In the genomic region with DNA sequence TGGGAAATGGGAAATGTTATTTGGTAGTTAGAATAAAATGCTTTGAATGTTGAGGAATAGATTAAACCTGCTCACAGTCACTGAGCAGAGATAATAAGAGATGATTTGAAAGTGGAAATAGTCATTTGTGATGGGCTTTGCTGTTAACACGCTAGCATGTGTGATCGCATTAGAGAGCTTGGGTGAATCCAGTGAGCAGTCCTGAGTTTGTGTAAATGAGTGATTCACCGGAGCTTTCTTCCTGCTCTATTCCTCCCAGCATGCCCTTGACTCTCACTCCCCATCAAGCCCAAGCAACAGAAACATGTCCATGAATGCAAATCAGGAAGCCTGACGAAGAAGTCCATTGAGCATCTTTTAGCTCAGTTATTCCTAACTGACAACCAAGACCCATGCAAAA, we compare ENCODE assay signal across 23 mouse cellular contexts.
DNase-seq lines count a peak whose midpoint lies in the region; ATAC-seq and TF ChIP-seq lines count a peak whose summit lies in the region.
"Had no signal": no experiment of that assay in that cellular context is flagged by ENCODE, and none has a peak within 500 bp of the region (broad histone marks: within the 10 kb centered on the region; RNA-seq: fewer than 3 reads in every experiment).

No protein-coding gene starts in this region.

- no peak overlapping the region for H3K4me3 ChIP-seq in forebrain, embryonic 12.5 days (replicated peaks)
- H3K4me3 ChIP-seq in forebrain, embryonic 15.5 days: no peak overlapping the region
- no peak overlapping the region for H3K4me3 ChIP-seq in midbrain, embryonic 14.5 days (replicated peaks; ENCODE audit: low read depth, low read length)
- H3K4me3 ChIP-seq in midbrain, postnatal 0 days (ENCODE audit: low read depth, low read length): no peak overlapping the region
- H3K4me3 ChIP-seq: embryonic facial prominence, embryonic 10.5 days; embryonic facial prominence, embryonic 12.5 days had no signal

- H3K27me3 ChIP-seq in forebrain, embryonic 12.5 days: no peaks in the 10 kb centered on the region
- H3K27me3 ChIP-seq in forebrain, embryonic 15.5 days: no peaks in the 10 kb centered on the region
- H3K27me3 ChIP-seq in midbrain, embryonic 14.5 days (ENCODE audit: control insufficient read depth, insufficient read depth, low read length): no peaks in the 10 kb centered on the region
- no peaks in the 10 kb centered on the region for H3K27me3 ChIP-seq in midbrain, postnatal 0 days (ENCODE audit: insufficient read depth, low read length)
- H3K27me3 ChIP-seq: CH12.LX; embryonic facial prominence, embryonic 12.5 days had no signal

- H3K4me1 ChIP-seq in forebrain, embryonic 12.5 days: no peaks in the 10 kb centered on the region
- no peaks in the 10 kb centered on the region for H3K4me1 ChIP-seq in forebrain, embryonic 15.5 days
- H3K4me1 ChIP-seq in midbrain, embryonic 14.5 days (ENCODE audit: control insufficient read depth, insufficient read depth, low read length): no peaks in the 10 kb centered on the region
- H3K4me1 ChIP-seq in midbrain, postnatal 0 days (ENCODE audit: insufficient read depth, low read length): no peaks in the 10 kb centered on the region
- H3K4me1 ChIP-seq: embryonic facial prominence, embryonic 10.5 days; embryonic facial prominence, embryonic 12.5 days had no signal

- 0 out of 2 replicates have a peak, but pooled peaks have one; percentile 44 for ATAC-seq in forebrain, embryonic 12.5 days (ENCODE audit: low FRiP score)
- ATAC-seq in forebrain, embryonic 15.5 days (replicated peaks): no peak
- no peak for ATAC-seq in midbrain, embryonic 14.5 days (ENCODE audit: low FRiP score, low TSS enrichment)
- no peak for ATAC-seq in midbrain, postnatal 0 days (ENCODE audit: low FRiP score)
- ATAC-seq: CD4-positive, CD25-positive, alpha-beta regulatory T cell, adult 4 months; forebrain, embryonic 14.5 days; forebrain, postnatal 0 days had no signal

- H3K9me3 ChIP-seq in forebrain, embryonic 12.5 days: no peaks in the 10 kb centered on the region
- no peaks in the 10 kb centered on the region for H3K9me3 ChIP-seq in forebrain, embryonic 15.5 days
- H3K9me3 ChIP-seq in midbrain, embryonic 14.5 days (ENCODE audit: control insufficient read depth, low read length): no peaks in the 10 kb centered on the region
- no peaks in the 10 kb centered on the region for H3K9me3 ChIP-seq in midbrain, postnatal 0 days (ENCODE audit: low read length)
- H3K9me3 ChIP-seq: embryonic facial prominence, embryonic 10.5 days; embryonic facial prominence, embryonic 12.5 days; G1E had no signal

- peak; percentile 35 for DNase-seq in midbrain, embryonic 14.5 days
- DNase-seq in midbrain, postnatal 0 days (ENCODE audit: low spot score): no peak
- DNase-seq in retina, embryonic 14.5 days (ENCODE audit: low spot score): peak; percentile 8
- DNase-seq in retina, postnatal 1 day: no peak
- DNase-seq in urinary bladder, postnatal 36 days (ENCODE audit: low spot score in 2 of 2): no peak
- DNase-seq: adrenal gland, adult 2 months; adrenal gland, postnatal 10 days; adrenal gland, postnatal 25 days; B cell, adult 2 months; cerebellum, adult 11-12 months; cerebellum, adult 2 months; cerebellum, adult 9-10 months; cerebellum, postnatal 10 days; cerebellum, postnatal 25 days; forebrain, postnatal 0 days had no signal

- H3K9ac ChIP-seq in forebrain, embryonic 12.5 days: no peak overlapping the region
- no peak overlapping the region for H3K9ac ChIP-seq in forebrain, embryonic 15.5 days (replicated peaks)
- no peak overlapping the region for H3K9ac ChIP-seq in midbrain, embryonic 14.5 days (replicated peaks; ENCODE audit: low read length)
- no peak overlapping the region for H3K9ac ChIP-seq in midbrain, postnatal 0 days (replicated peaks; ENCODE audit: low read length, poor library complexity, severe bottlenecking)
- H3K9ac ChIP-seq: embryonic facial prominence, embryonic 12.5 days; forebrain, postnatal 0 days had no signal

- TF ChIP-seq CTCF in midbrain, postnatal 0 days (IDR thresholded peaks at IDR 0.05): no peak

- no peak overlapping the region for H3K4me2 ChIP-seq in forebrain, embryonic 12.5 days
- H3K4me2 ChIP-seq in forebrain, embryonic 15.5 days (replicated peaks): no peak overlapping the region
- H3K4me2 ChIP-seq in midbrain, embryonic 14.5 days (ENCODE audit: low read length): no peak overlapping the region
- no peak overlapping the region for H3K4me2 ChIP-seq in midbrain, postnatal 0 days (ENCODE audit: low read depth, low read length, poor library complexity, severe bottlenecking)
- H3K4me2 ChIP-seq: embryonic facial prominence, embryonic 12.5 days had no signal

- no peak overlapping the region for H3K27ac ChIP-seq in forebrain, embryonic 12.5 days
- no peak overlapping the region for H3K27ac ChIP-seq in forebrain, embryonic 15.5 days (replicated peaks)
- no peak overlapping the region for H3K27ac ChIP-seq in midbrain, embryonic 14.5 days (replicated peaks; ENCODE audit: low read depth, low read length)
- H3K27ac ChIP-seq in midbrain, postnatal 0 days (ENCODE audit: low read depth, low read length): no peak overlapping the region
- H3K27ac ChIP-seq: embryonic facial prominence, embryonic 10.5 days; embryonic facial prominence, embryonic 12.5 days had no signal

- WGBS in forebrain, embryonic 12.5 days: 61% methylated on average over 4 of the region's 4 CpGs
- 59% methylated on average over 4 of the region's 4 CpGs for WGBS in forebrain, embryonic 15.5 days
- WGBS in midbrain, embryonic 14.5 days: 63% methylated on average over 4 of the region's 4 CpGs
- 53% methylated on average over 4 of the region's 4 CpGs for WGBS in midbrain, postnatal 0 days

- H3K36me3 ChIP-seq in forebrain, embryonic 12.5 days (replicated peaks): no peaks in the 10 kb centered on the region
- H3K36me3 ChIP-seq in forebrain, embryonic 15.5 days: no peaks in the 10 kb centered on the region
- H3K36me3 ChIP-seq in midbrain, embryonic 14.5 days (ENCODE audit: control insufficient read depth, insufficient read depth, low read length): no peaks in the 10 kb centered on the region
- H3K36me3 ChIP-seq in midbrain, postnatal 0 days (ENCODE audit: insufficient read depth, low read length): no peaks in the 10 kb centered on the region
- H3K36me3 ChIP-seq: embryonic facial prominence, embryonic 10.5 days; embryonic facial prominence, embryonic 12.5 days; G1E had no signal

Comparison
In these comparisons a context has a peak if more than half of its experiments do, and no peak if none do; other contexts are left out.
1. DNase-seq: peak in midbrain, embryonic 14.5 days (single experiment) and retina, embryonic 14.5 days (single experiment); none in midbrain, postnatal 0 days (single experiment), retina, postnatal 1 day (single experiment) and urinary bladder, postnatal 36 days (0 of 2).